Mouse (Mus musculus) lung, adult 2 months (tissue): Measurements from ENCODE around the gene Jund.

ENCODE experiments used
- CTCF ChIP-seq: fragments of 200-500 bp; IDR thresholded peaks from 2 replicates; pipeline ENCODE4 v1.5.1; 2011; ENCODE audit warnings: mild to moderate bottlenecking, low read length, control low read depth; ENCODE audit not compliant: insufficient read depth
- POLR2A ChIP-seq: fragments of 200-500 bp; IDR thresholded peaks from 2 replicates; pipeline ENCODE4 v1.6.1; 2011; ENCODE audit warnings: low read depth, mild to moderate bottlenecking, control low read depth, low read length, borderline replicate concordance; ENCODE audit errors: extremely low read depth

DNA sequence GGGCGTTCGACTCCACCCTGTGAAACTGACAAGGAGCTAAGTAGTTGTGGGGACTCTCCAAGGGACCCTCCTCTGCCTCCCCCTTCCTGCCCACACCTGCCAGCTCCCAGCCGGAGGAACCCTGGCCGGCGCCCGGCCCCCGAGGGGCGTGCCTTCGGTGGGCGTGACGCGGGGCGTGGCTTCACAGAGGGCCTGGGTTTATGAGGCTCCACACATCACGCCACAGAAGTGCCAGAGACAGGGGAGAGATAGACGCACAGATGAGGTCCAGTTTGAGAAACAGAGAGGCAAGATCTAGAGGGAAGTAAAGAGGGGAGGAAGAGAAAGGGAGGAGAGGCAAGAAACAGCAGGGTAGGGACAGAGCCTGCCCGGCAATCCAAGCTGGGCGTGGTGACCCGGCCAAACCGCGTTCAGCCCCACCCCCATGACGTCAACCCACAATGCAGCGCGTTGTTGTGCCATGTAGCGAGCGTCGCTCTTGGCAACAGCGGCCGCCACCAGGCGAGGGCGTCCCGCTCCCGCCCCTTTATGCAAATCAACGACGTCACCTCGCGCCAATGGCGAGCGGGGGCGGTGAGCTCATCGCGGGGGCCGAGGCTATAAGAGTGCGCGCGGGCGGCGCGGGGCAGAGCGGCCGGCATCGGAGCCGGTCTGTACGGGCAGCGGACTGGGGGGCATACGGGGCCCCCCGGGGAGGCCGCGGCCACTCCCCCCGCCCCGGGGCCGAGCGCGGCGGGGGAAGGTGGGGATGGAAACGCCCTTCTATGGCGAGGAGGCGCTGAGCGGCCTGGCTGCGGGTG lies at the start of gene Jund:
- no peak for TF ChIP-seq CTCF
- TF ChIP-seq POLR2A, result peak; percentile 97
